Mouse (Mus musculus): ENCODE measurements around the gene Fbxl3. TPM values are rescaled to one million over a fixed set of nuclear protein-coding genes. Genes with fewer than 3 reads are reported as not detected.

Gene Fbxl3
- polyA plus RNA-seq, 1 experiment from 2014 or later, result 18.5 TPM

DNA sequence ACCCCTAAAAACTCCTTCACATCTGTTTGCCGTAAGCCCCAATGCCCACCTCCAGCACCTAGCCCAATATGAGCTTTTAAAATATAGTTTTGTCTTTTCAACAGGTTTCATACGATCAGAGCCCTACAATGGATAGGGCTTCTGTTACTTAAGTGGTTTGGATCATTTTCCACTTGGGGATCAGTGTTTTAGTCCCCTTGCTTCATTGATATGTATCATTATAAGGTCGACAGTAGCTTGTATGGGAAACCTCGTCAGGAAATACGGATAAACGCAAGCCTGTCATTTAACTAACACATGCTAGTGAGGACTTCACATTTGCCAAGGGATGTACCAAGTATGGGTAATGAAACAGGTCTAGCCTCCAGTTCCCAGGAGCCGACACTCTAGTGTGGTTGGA lies 42.8 kb downstream of the Fbxl3 start:
- WGBS, result 90% methylated on average over 7 of the region's 7 CpGs
- Histone ChIP-seq H3K4me1 (ENCODE audit: control insufficient read depth, insufficient read depth, low read depth, low read length) (no peaks in the 10 kb centered on the region), H3K27me3 (replicated peaks; ENCODE audit: control insufficient read depth, insufficient read depth, low read length) (no peaks in the 10 kb centered on the region), H3K27ac (ENCODE audit: low read depth, low read length) (no peak overlapping the region), H3K9me3 (ENCODE audit: control insufficient read depth, low read length) (no peaks in the 10 kb centered on the region), H3K4me2 (ENCODE audit: low read length) (no peak overlapping the region), H3K4me3 (ENCODE audit: low read length) (no peak overlapping the region), H3K36me3 (ENCODE audit: control insufficient read depth, insufficient read depth, low read length) (no peaks in the 10 kb centered on the region), H3K9ac (ENCODE audit: low read depth, low read length) (no peak overlapping the region)
- ATAC-seq, result no peak

DNA sequence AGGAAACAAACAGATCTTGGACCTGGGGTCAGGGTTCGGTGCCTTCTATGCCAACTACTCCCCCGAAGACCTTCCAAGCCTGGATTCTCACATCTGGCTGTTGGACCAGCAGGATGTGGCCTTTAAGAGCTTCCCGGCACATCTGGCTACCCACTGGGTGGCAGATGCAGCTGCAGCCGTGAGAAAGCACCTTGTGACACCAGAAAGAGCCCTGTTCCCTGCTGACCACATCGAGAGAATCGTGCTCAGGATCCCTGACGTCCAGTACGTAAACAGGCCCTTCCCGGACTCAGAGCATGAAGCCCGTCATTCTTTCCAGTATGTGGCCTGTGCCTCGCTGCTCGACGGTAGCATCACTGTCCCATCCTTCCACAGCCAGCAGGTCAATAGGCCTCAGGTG lies 44.6 kb downstream of the Fbxl3 start:
- H3K4me2 ChIP-seq (ENCODE audit: low read length), result no peak overlapping the region
- no peaks in the 10 kb centered on the region for H3K9me3 ChIP-seq (ENCODE audit: control insufficient read depth, low read length)
- no peaks in the 10 kb centered on the region for H3K4me1 ChIP-seq (ENCODE audit: control insufficient read depth, insufficient read depth, low read depth, low read length)
- H3K9ac ChIP-seq (ENCODE audit: low read depth, low read length), result no peak overlapping the region
- no peaks in the 10 kb centered on the region for H3K27me3 ChIP-seq (replicated peaks; ENCODE audit: control insufficient read depth, insufficient read depth, low read length)
- H3K36me3 ChIP-seq (ENCODE audit: control insufficient read depth, insufficient read depth, low read length), result no peaks in the 10 kb centered on the region
- H3K4me3 ChIP-seq (ENCODE audit: low read length), result no peak overlapping the region
- 90% methylated on average over 13 of the region's 13 CpGs for WGBS
- no peak for ATAC-seq
- H3K27ac ChIP-seq (ENCODE audit: low read depth, low read length), result no peak overlapping the region

DNA sequence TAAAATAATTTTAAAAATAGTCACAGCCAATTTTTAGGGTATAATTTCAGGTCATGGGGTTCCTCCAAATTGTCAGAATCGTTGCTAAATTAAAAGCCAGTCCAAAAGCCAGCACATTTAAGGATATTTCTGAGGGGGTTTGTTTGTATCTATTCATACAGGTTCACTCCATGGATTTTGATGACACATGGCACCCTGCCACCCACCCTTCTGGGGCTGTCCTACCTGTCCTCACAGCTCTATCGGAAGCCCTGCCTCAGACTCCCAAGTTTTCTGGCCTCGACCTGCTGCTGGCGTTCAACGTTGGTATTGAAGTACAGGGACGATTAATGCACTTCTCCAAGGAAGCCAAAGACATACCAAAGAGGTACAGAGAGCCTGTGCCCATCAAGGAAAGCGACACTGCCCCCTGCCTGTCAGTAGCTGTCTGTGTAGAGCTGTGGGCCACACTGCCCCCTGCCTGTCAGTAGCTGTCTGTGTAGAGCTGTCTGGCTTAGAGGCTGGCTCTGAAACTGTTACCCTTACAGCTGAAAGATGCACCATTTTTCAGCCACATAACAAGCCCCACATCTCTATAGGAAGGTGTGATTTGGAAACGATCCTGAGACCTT lies 48.1 kb downstream of the Fbxl3 start:
- H3K9ac ChIP-seq (ENCODE audit: low read depth, low read length), result no peak overlapping the region
- H3K4me1 ChIP-seq (ENCODE audit: control insufficient read depth, insufficient read depth, low read depth, low read length), result no peaks in the 10 kb centered on the region
- H3K36me3 ChIP-seq (ENCODE audit: control insufficient read depth, insufficient read depth, low read length), result no peaks in the 10 kb centered on the region
- WGBS, result 35% methylated on average over 8 of the region's 8 CpGs
- peak; percentile 79; the same call in 1 of the 2 replicates for ATAC-seq
- no peak overlapping the region for H3K27ac ChIP-seq (ENCODE audit: low read depth, low read length)
- H3K27me3 ChIP-seq (replicated peaks; ENCODE audit: control insufficient read depth, insufficient read depth, low read length), result no peaks in the 10 kb centered on the region
- no peaks in the 10 kb centered on the region for H3K9me3 ChIP-seq (ENCODE audit: control insufficient read depth, low read length)
- no peak overlapping the region for H3K4me2 ChIP-seq (ENCODE audit: low read length)
- no peak overlapping the region for H3K4me3 ChIP-seq (ENCODE audit: low read length)

DNA sequence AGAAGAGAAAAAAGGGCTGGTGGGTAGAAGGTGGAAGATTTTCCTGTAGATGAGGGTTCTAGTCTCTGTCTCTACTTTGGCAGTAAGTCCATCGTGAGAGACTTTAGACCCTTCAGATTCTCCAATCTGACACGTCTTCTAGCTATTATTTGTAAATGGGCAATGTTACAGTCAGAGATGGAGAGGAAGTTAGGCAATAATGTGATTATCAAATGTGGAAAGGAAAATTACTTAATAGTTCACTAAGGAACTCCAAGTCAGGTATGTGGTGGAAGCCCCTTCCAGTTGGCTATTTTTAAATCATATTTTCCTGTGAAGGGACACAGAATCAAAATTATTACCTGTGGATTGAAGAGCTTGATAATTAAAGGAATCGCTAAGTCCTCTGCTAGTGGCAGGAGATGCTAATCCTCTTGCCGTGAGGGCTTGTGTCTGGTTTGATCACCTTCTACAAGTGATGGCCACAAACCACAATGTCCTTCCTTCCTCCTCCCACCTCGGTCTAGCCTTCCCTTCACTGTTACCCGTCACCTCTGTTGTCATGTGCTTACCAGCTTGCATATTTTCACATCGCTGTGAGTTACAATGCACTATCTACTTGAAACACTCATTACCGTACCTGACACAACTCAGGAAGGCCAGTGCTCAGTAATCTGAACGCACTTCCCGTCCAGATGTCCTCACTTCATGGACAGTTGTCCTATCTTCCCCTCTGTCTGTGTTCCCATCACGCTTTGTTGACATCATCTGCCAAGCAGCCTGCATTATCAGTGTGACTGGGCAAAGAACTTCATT lies 50.9 kb downstream of the Fbxl3 start:
- 91% methylated on average over 11 of the region's 11 CpGs for WGBS
- Histone ChIP-seq H3K27ac (ENCODE audit: low read depth, low read length) (no peak overlapping the region), H3K4me2 (ENCODE audit: low read length) (no peak overlapping the region), H3K9me3 (ENCODE audit: control insufficient read depth, low read length) (no peaks in the 10 kb centered on the region), H3K4me3 (ENCODE audit: low read length) (no peak overlapping the region), H3K9ac (ENCODE audit: low read depth, low read length) (no peak overlapping the region), H3K4me1 (ENCODE audit: control insufficient read depth, insufficient read depth, low read depth, low read length) (no peaks in the 10 kb centered on the region), H3K27me3 (replicated peaks; ENCODE audit: control insufficient read depth, insufficient read depth, low read length) (no peaks in the 10 kb centered on the region), H3K36me3 (ENCODE audit: control insufficient read depth, insufficient read depth, low read length) (no peaks in the 10 kb centered on the region)
- no peak for ATAC-seq

DNA sequence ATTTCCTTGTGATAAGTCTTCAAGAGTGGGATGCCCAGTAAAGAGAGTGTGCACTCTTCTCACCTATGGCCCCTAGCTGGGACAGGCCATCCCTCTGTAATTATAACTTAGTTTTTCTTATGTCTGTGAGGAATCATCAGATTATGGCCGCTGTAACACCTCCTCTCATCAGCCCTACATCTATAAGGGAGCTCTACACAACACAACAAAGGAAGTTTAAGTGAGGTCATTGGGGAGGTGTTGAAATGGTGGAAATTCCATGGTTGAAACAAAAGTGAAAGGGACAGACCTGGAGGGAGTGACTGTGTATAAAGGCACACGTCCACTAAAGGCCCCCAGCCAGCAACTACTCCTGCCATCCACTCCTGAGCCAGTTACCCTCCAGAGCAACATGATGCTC lies 52.7 kb downstream of the Fbxl3 start, which contains the start of gene Acod1:
TSS of gene Acod1 (plus strand) at position 301 of the 400 bp plus-strand sequence.
- no peaks in the 10 kb centered on the region for H3K4me1 ChIP-seq (ENCODE audit: control insufficient read depth, insufficient read depth, low read depth, low read length)
- no peak within 1 kb of the TSS for H3K9ac ChIP-seq (ENCODE audit: low read depth, low read length)
- no peak for ATAC-seq
- H3K4me2 ChIP-seq (ENCODE audit: low read length), result no peak within 1 kb of the TSS
- no peak within 1 kb of the TSS for H3K27ac ChIP-seq (ENCODE audit: low read depth, low read length)
- H3K9me3 ChIP-seq (ENCODE audit: control insufficient read depth, low read length), result no peaks in the 10 kb centered on the region
- 86% methylated on average over 2 of the region's 2 CpGs for WGBS
- H3K27me3 ChIP-seq (replicated peaks; ENCODE audit: control insufficient read depth, insufficient read depth, low read length), result no peaks in the 10 kb centered on the region
- no peak within 1 kb of the TSS for H3K4me3 ChIP-seq (ENCODE audit: low read length)
- H3K36me3 ChIP-seq (ENCODE audit: control insufficient read depth, insufficient read depth, low read length), result no peaks in the 10 kb centered on the region

DNA sequence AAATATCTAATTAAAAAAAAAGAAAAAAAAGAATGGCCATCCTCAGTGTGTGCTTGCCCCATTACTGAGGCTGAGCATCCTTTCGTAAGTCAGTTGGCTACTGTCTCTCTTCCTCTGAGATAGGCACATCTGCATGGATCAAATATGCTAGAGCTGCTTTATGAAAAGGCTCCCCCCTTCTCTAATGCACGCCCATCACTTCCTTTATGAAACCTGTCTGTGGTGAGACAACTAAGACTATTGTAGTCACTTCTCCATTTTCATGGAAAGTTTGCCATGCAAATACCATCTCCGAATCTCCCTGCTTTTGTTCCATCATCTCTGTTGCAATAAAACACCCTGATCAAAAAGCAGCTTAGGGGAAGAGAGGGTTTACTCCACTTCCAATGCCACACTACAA lies 62.4 kb downstream of the Fbxl3 start:
- no peaks in the 10 kb centered on the region for H3K36me3 ChIP-seq (ENCODE audit: control insufficient read depth, insufficient read depth, low read length)
- H3K4me1 ChIP-seq (ENCODE audit: control insufficient read depth, insufficient read depth, low read depth, low read length), result no peaks in the 10 kb centered on the region
- ATAC-seq, result no peak
- H3K27me3 ChIP-seq (replicated peaks; ENCODE audit: control insufficient read depth, insufficient read depth, low read length), result no peaks in the 10 kb centered on the region
- no peak overlapping the region for H3K4me2 ChIP-seq (ENCODE audit: low read length)
- H3K4me3 ChIP-seq (ENCODE audit: low read length), result no peak overlapping the region
- 81% methylated on average over 3 of the region's 3 CpGs for WGBS
- no peak overlapping the region for H3K27ac ChIP-seq (ENCODE audit: low read depth, low read length)
- no peak overlapping the region for H3K9ac ChIP-seq (ENCODE audit: low read depth, low read length)
- H3K9me3 ChIP-seq (ENCODE audit: control insufficient read depth, low read length), result no peaks in the 10 kb centered on the region

DNA sequence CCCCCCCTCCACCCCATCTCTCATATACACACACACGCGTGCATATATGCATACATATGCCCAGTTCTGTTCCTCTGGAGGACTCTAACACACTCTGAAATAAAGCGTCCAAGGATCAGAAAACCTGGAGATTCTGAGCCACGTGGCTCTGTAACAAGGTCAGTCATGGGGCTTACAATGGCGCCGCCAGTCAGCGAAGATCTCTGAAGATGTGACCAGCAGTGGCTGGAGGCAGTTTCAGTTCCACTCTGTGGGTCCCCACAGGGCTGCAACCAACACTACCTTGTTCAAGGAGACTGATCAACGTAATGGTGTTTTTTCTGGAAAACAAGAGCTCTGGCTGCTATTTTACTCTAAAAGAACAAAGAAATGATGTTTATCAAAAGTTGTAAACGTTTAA lies 65.3 kb downstream of the Fbxl3 start:
- no peak overlapping the region for H3K9ac ChIP-seq (ENCODE audit: low read depth, low read length)
- no peaks in the 10 kb centered on the region for H3K9me3 ChIP-seq (ENCODE audit: control insufficient read depth, low read length)
- H3K27me3 ChIP-seq (replicated peaks; ENCODE audit: control insufficient read depth, insufficient read depth, low read length), result no peaks in the 10 kb centered on the region
- WGBS, result 87% methylated on average over 9 of the region's 9 CpGs
- no peaks in the 10 kb centered on the region for H3K4me1 ChIP-seq (ENCODE audit: control insufficient read depth, insufficient read depth, low read depth, low read length)
- H3K36me3 ChIP-seq (ENCODE audit: control insufficient read depth, insufficient read depth, low read length), result no peaks in the 10 kb centered on the region
- no peak overlapping the region for H3K4me3 ChIP-seq (ENCODE audit: low read length)
- H3K27ac ChIP-seq (ENCODE audit: low read depth, low read length), result no peak overlapping the region
- H3K4me2 ChIP-seq (ENCODE audit: low read length), result no peak overlapping the region
- ATAC-seq, result no peak

DNA sequence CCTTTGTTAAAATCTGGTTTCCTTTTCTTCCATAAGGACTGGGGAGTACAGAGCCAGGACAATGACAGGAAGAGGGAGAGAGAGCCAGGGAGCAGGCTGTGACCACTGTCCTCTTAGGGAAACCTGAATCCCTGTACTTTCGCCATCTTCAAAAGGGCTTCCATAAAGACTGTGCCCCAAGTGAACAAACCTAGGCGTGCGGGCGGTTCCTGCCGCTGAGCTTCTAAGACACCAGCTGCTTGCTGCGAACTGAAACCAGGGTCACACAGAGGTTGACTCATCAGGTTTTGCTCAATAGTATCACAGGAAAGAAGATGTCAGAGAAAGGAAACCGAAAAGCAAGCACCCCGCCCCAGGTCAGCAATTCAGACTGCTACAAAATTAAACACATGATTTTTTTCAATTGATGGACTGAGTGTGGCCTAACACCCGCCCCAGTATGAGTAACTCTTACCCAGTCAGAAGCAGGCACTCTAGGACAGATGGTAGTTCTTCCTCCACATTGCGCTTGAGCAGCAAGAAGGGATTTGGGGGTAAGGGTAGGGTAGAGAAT lies 66.0 kb downstream of the Fbxl3 start:
- H3K4me1 ChIP-seq (ENCODE audit: control insufficient read depth, insufficient read depth, low read depth, low read length), result no peaks in the 10 kb centered on the region
- H3K27ac ChIP-seq (ENCODE audit: low read depth, low read length), result no peak overlapping the region
- no peaks in the 10 kb centered on the region for H3K27me3 ChIP-seq (replicated peaks; ENCODE audit: control insufficient read depth, insufficient read depth, low read length)
- H3K4me2 ChIP-seq (ENCODE audit: low read length), result no peak overlapping the region
- WGBS, result 79% methylated on average over 10 of the region's 10 CpGs
- H3K9ac ChIP-seq (ENCODE audit: low read depth, low read length), result no peak overlapping the region
- no peaks in the 10 kb centered on the region for H3K36me3 ChIP-seq (ENCODE audit: control insufficient read depth, insufficient read depth, low read length)
- H3K4me3 ChIP-seq (ENCODE audit: low read length), result no peak overlapping the region
- no peaks in the 10 kb centered on the region for H3K9me3 ChIP-seq (ENCODE audit: control insufficient read depth, low read length)
- ATAC-seq, result no peak

All from hindbrain, embryonic 16.5 days (tissue).